Mouse (Mus musculus): Measurements from ENCODE around the gene Lgr5. TPM values are rescaled to one million over a fixed set of nuclear protein-coding genes. Genes with fewer than 3 reads are reported as not detected.

Gene Lgr5
- polyA plus RNA-seq, 1 experiment from 2014 or later: 3.9 TPM

GRCm38 (mm10) chr10:115528892-115529291 is 58.7 kb downstream of the Lgr5 start:
- ATAC-seq: no peak
- H3K4me1 ChIP-seq: 0 out of 2 replicates have a peak, but pooled peaks cover 6% of the 10 kb centered on the region
- no peaks in the 10 kb centered on the region for H3K36me3 ChIP-seq
- no peak overlapping the region for H3K9ac ChIP-seq
- H3K9me3 ChIP-seq (replicated peaks): no peaks in the 10 kb centered on the region
- 62% methylated on average over 4 of the region's 4 CpGs for WGBS (ENCODE audit: insufficient replicate concordance)
- H3K4me3 ChIP-seq: no peak overlapping the region
- H3K27ac ChIP-seq: no peak overlapping the region
- no peaks in the 10 kb centered on the region for H3K27me3 ChIP-seq (replicated peaks)
- H3K4me2 ChIP-seq: no peak overlapping the region

GRCm38 (mm10) chr10:115521081-115521451 is 66.5 kb downstream of the Lgr5 start:
- H3K9ac ChIP-seq: no peak overlapping the region
- 35% methylated on average over 4 of the region's 4 CpGs for WGBS (ENCODE audit: insufficient replicate concordance)
- no peak for ATAC-seq
- H3K27me3 ChIP-seq (replicated peaks): no peaks in the 10 kb centered on the region
- no peak overlapping the region for H3K4me3 ChIP-seq
- no peaks in the 10 kb centered on the region for H3K4me1 ChIP-seq
- no peaks in the 10 kb centered on the region for H3K36me3 ChIP-seq
- H3K9me3 ChIP-seq (replicated peaks): no peaks in the 10 kb centered on the region
- H3K4me2 ChIP-seq: no peak overlapping the region
- H3K27ac ChIP-seq: no peak overlapping the region

GRCm38 (mm10) chr10:115520200-115521080 is 67.1 kb downstream of the Lgr5 start:
- Histone ChIP-seq H3K27ac (no peak overlapping the region), H3K36me3 (no peaks in the 10 kb centered on the region), H3K4me1 (no peaks in the 10 kb centered on the region), H3K4me2 (no peak overlapping the region), H3K9ac (no peak overlapping the region), H3K4me3 (no peak overlapping the region), H3K9me3 (replicated peaks) (no peaks in the 10 kb centered on the region), H3K27me3 (replicated peaks) (no peaks in the 10 kb centered on the region)
- no peak for ATAC-seq
- WGBS (ENCODE audit: insufficient replicate concordance): 64% methylated on average over 17 of the region's 17 CpGs

- ATAC-seq: no peak
- no peaks in the 10 kb centered on the region for H3K4me1 ChIP-seq
- H3K9ac ChIP-seq: no peak overlapping the region
- H3K36me3 ChIP-seq: no peaks in the 10 kb centered on the region
- H3K27ac ChIP-seq: no peak overlapping the region
- H3K4me2 ChIP-seq: no peak overlapping the region
- no peaks in the 10 kb centered on the region for H3K9me3 ChIP-seq (replicated peaks)
- H3K4me3 ChIP-seq: no peak overlapping the region
- H3K27me3 ChIP-seq (replicated peaks): no peaks in the 10 kb centered on the region
- 85% methylated on average over 3 of the region's 3 CpGs for WGBS (ENCODE audit: insufficient replicate concordance)
These were observed 68.7 kb downstream of the Lgr5 start for GRCm38 (mm10) chr10:115518845-115519244.

- no peaks in the 10 kb centered on the region for H3K36me3 ChIP-seq
- no peak overlapping the region for H3K4me3 ChIP-seq
- no peak overlapping the region for H3K9ac ChIP-seq
- no peak overlapping the region for H3K27ac ChIP-seq
- no peaks in the 10 kb centered on the region for H3K4me1 ChIP-seq
- no peaks in the 10 kb centered on the region for H3K27me3 ChIP-seq (replicated peaks)
- 67% methylated on average over 7 of the region's 7 CpGs for WGBS (ENCODE audit: insufficient replicate concordance)
- ATAC-seq: no peak
- H3K4me2 ChIP-seq: no peak overlapping the region
- no peaks in the 10 kb centered on the region for H3K9me3 ChIP-seq (replicated peaks)
These were observed 72.1 kb downstream of the Lgr5 start for GRCm38 (mm10) chr10:115515503-115515902.

GRCm38 (mm10) chr10:115510959-115511358 is 76.6 kb downstream of the Lgr5 start:
- WGBS (ENCODE audit: insufficient replicate concordance): 65% methylated on average over 5 of the region's 5 CpGs
- Histone ChIP-seq H3K4me3 (no peak overlapping the region), H3K9ac (no peak overlapping the region), H3K27me3 (replicated peaks) (no peaks in the 10 kb centered on the region), H3K9me3 (replicated peaks) (no peaks in the 10 kb centered on the region), H3K27ac (no peak overlapping the region), H3K36me3 (no peaks in the 10 kb centered on the region), H3K4me2 (no peak overlapping the region), H3K4me1 (no peaks in the 10 kb centered on the region)
- no peak for ATAC-seq

- H3K4me3 ChIP-seq: no peak overlapping the region
- no peak overlapping the region for H3K9ac ChIP-seq
- no peaks in the 10 kb centered on the region for H3K4me1 ChIP-seq
- no peak for ATAC-seq
- H3K9me3 ChIP-seq (replicated peaks): no peaks in the 10 kb centered on the region
- 70% methylated on average over 16 of the region's 16 CpGs for WGBS (ENCODE audit: insufficient replicate concordance)
- H3K27ac ChIP-seq: no peak overlapping the region
- no peak overlapping the region for H3K4me2 ChIP-seq
- H3K27me3 ChIP-seq (replicated peaks): no peaks in the 10 kb centered on the region
- no peaks in the 10 kb centered on the region for H3K36me3 ChIP-seq
These were observed 81.8 kb downstream of the Lgr5 start for GRCm38 (mm10) chr10:115505631-115506239.

- Histone ChIP-seq H3K27ac (no peak overlapping the region), H3K4me3 (no peak overlapping the region), H3K27me3 (replicated peaks) (no peaks in the 10 kb centered on the region), H3K9me3 (replicated peaks) (no peaks in the 10 kb centered on the region), H3K4me1 (no peaks in the 10 kb centered on the region), H3K4me2 (no peak overlapping the region), H3K9ac (no peak overlapping the region), H3K36me3 (no peaks in the 10 kb centered on the region)
- ATAC-seq: no peak
- WGBS (ENCODE audit: insufficient replicate concordance): 65% methylated on average over 10 of the region's 10 CpGs
These were observed 82.4 kb downstream of the Lgr5 start for GRCm38 (mm10) chr10:115505155-115505554.

- 26% methylated on average over 7 of the region's 7 CpGs for WGBS (ENCODE audit: insufficient replicate concordance)
- H3K9me3 ChIP-seq (replicated peaks): no peaks in the 10 kb centered on the region
- H3K27ac ChIP-seq: no peak overlapping the region
- no peak for ATAC-seq
- H3K4me1 ChIP-seq: 0 out of 2 replicates have a peak, but pooled peaks cover 3% of the 10 kb centered on the region
- H3K36me3 ChIP-seq: no peaks in the 10 kb centered on the region
- no peak overlapping the region for H3K4me3 ChIP-seq
- H3K27me3 ChIP-seq (replicated peaks): no peaks in the 10 kb centered on the region
- H3K9ac ChIP-seq: no peak overlapping the region
- no peak overlapping the region for H3K4me2 ChIP-seq
These were observed 93.8 kb downstream of the Lgr5 start for GRCm38 (mm10) chr10:115493778-115494141.

GRCm38 (mm10) chr10:115492956-115493777 is 94.4 kb downstream of the Lgr5 start:
- H3K27ac ChIP-seq: no peak overlapping the region
- no peaks in the 10 kb centered on the region for H3K36me3 ChIP-seq
- 50% methylated on average over 12 of the region's 12 CpGs for WGBS (ENCODE audit: insufficient replicate concordance)
- no peak overlapping the region for H3K9ac ChIP-seq
- no peak for ATAC-seq
- H3K4me1 ChIP-seq: 0 out of 2 replicates have a peak, but pooled peaks cover 3% of the 10 kb centered on the region
- no peaks in the 10 kb centered on the region for H3K9me3 ChIP-seq (replicated peaks)
- no peak overlapping the region for H3K4me3 ChIP-seq
- H3K27me3 ChIP-seq (replicated peaks): no peaks in the 10 kb centered on the region
- no peak overlapping the region for H3K4me2 ChIP-seq

- no peaks in the 10 kb centered on the region for H3K27me3 ChIP-seq (replicated peaks)
- H3K9ac ChIP-seq: no peak overlapping the region
- H3K4me2 ChIP-seq: no peak overlapping the region
- no peak overlapping the region for H3K27ac ChIP-seq
- no peaks in the 10 kb centered on the region for H3K36me3 ChIP-seq
- WGBS (ENCODE audit: insufficient replicate concordance): 73% methylated on average over 7 of the region's 7 CpGs
- H3K4me3 ChIP-seq: no peak overlapping the region
- H3K4me1 ChIP-seq: 0 out of 2 replicates have a peak, but pooled peaks cover 3% of the 10 kb centered on the region
- ATAC-seq: no peak
- H3K9me3 ChIP-seq (replicated peaks): no peaks in the 10 kb centered on the region
These were observed 95.6 kb downstream of the Lgr5 start for GRCm38 (mm10) chr10:115491803-115492510.
